Mouse (Mus musculus) cerebellum, adult 18-20 months (tissue): ENCODE measurements at regions not wholly inside any gene's neighbourhood (a gene's known extent, or its start where the extent isn't known, plus 50 kb on each side); places are given as distances from the start of the nearest gene placed in this dataset.

ENCODE experiments used
- DNase-seq, 2 experiments: peaks; one replicate each; pipeline ENCODE4 v3.0.0; 2021

DNA sequence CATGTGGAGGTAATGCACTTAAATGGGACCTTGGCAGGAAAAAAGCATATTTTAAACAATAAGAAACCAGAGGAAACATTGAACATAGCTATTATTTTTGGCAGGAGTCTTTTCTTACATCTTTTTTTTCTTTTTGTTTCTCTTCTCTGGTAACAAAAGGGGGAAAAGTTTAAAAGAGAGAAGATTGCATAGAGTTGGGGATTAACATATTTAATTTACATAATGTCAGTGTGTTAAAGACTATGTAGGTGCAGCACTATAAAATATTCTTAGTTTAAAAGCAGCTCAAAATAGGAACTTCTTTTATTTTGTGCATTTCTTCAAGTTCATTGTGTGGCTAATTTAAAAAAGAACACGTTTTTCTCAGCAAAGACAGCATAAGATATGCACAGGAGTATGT lies 1087.5 kb downstream of the Cdh11 start:
- DNase-seq, result no peak

DNA sequence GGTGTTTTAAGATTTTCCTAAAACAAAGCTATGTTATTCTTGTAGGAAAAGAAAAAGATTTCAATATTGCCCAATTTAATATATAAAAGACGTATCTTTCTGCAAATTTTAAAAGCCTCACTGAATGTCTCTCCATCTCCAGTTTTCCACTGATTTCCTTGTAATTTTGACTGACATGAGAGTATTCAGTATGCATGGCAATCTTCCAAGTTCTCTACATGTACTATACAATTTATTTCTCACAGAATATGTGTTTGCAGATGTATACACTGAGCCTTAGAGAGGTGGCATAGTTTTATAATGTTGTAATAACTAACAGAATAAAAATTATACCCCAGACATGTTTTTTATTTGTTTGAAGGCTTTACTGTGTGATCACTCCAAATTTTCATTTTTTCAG lies 1094.5 kb downstream of the Cdh11 start:
- DNase-seq, result no peak

DNA sequence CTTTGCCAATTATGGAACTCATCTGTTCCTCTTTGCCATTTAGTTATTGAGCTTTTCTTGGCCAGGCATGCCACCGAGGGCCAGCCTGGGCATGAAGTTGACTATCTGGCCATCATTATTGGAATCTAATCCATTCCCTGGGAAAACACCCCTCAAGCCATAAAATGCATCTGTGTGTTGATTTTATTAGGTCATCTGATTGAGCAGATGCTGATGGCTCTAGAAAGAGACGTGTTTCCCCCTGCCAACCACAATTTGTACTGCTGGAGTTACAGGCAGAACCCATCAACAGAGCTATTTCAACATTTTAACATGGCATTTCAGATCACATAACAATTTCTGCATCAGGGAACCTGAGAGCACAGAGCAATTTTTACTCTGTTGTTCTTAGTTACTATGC lies 1116.5 kb downstream of the Cdh11 start:
- no peak for DNase-seq

DNA sequence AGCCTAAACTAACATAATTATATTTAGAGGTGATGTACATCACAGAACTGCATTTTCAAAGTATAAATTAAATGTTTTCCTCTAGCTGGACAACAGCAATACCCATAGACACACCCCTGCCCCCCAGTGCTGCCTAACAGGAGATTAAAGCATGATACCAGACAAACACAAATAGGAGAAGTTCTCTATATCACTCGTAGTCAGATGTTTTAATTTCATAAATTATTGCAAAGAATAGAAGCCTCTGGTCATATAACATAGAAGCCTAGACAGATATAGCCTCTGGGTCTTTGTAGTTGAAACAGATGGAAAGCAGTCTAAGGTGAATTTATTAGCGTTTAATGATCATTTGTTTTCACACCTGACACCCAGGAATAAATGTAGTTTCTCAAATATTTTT lies 1122.6 kb downstream of the Cdh11 start:
- no peak for DNase-seq

DNA sequence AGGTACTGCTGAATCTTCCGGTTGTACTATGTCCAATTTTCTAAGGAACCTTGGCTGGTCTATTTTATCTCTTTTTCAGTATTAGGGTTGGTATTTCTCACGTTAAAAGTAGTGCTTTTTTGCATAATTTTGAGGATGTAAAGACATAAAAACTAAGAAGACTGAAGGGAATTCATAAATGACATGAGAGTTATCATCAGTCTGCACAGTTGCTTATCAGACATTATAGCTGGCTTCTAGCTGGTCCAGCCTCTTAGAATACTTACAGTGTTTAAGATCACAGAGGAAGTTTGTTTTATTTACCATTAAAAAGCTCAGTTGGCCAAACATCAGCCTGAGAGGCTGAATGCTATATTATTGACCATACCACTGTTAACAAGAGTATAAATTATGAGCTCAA lies 1130.2 kb downstream of the Cdh11 start:
- no peak for DNase-seq

DNA sequence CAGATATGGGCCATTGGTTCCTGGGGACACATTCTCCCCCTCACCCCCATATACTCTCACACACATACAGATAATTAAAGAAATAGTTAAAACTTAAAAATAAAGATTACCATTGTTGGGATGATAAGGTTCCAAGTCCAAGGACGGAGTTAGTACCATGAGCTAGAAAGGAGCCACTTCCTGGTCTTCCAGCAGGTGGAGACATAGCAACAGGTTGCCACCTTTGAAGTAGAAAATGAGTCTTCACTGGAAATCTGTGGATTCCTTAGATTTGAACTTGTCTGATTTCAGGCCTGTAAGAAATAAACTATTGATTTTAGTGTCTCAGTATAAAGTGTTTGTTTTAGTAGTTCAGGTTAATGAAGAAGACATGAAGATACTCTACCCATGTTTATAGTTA lies 1156.6 kb downstream of the Cdh11 start:
- DNase-seq, result no peak

DNA sequence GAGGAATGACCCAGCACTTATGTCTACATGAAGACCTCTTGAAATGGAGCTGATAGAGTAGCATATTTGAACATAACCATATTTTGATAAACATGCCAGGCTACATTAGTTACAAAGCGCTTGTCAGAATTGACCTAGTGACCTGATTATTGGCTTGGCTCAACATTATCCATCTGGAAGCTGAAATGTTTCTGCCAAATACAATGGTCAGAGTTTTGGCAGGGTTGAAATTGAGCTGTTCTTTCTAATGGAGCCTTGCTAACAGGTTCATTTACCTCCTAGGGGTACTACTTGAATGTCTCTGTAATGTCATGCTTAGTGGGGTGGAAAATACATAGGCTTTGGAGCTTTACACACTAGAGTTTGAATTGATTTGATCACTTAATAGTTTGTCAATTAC lies 1163.5 kb downstream of the Cdh11 start:
- no peak for DNase-seq

DNA sequence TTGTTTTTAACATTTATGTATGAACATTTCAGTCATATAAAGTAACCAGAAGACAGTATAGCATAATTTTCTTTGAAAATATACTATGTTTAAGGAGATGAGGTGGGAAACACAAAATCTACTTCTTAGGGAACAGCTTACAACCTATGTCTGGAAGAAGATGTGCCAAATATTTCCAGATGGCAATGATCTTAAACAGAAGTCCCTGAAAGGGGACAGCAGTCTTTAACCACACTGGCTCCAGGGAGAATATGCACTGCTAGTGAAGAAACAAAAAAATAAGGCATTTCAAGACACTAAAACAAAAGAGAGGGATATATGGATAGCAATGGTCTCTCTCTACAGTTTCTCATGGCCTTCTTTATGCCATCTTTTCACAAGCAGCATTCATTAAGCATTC lies 1194.3 kb downstream of the Cdh11 start:
- no peak for DNase-seq

DNA sequence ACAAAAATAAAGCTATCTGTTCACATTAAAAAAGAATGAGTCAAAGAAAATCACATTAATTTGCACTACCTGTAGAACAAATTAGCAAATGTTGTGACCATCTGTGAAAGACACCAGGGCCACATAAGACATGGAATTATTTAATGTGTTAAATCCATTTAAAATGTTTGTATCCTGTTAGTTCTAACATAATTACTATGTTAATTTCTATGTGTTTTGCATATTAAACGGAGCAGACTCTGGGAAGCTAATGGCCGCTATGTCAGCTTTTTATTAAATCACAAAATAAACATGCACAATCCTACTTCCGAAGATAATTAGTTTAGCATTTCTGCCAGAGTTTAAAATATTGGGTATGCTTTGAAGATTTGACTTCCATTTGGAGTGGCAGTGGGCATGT lies 1194.8 kb downstream of the Cdh11 start:
- DNase-seq, result no peak

DNA sequence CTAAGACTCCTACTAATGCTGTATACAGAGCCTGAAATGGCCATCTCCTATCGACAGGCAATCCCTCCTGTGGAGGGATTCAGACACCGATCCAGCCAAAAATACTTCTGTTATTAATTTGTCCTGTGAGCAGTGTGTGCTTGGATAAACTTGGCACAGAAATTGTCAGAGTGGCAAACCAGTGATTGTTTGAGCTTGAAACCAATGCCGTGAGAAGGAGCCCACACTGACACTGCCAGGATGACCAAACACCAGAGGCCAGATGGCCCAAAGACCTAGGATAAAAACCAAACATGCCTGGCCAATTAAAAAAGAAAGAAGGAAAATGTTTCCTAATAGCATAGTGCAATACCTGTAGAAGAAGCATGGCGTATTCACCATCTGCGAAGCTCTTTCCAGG lies 1221.0 kb downstream of the Cdh11 start:
- peak in 1 of 2 experiments; percentile 6 for DNase-seq

DNA sequence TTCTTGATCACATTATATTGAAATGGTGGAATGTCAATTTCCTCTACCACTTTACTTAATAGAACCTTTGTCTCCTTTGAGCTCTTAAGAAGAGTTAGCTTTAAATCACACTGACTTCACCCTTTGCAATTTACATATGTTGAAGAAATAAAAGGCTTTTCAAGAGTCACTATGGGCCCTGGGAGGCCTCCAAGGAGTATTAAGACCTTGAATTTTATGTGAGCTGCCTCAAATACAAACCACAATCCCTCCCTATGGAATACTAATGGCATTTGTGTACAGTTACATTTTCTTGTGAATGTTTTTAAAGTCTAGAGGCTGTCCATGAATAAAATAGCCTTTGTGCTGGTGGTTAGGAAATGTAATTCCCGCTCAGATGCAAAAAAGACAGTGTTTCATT lies 1262.7 kb downstream of the Cdh11 start:
- no peak for DNase-seq

DNA sequence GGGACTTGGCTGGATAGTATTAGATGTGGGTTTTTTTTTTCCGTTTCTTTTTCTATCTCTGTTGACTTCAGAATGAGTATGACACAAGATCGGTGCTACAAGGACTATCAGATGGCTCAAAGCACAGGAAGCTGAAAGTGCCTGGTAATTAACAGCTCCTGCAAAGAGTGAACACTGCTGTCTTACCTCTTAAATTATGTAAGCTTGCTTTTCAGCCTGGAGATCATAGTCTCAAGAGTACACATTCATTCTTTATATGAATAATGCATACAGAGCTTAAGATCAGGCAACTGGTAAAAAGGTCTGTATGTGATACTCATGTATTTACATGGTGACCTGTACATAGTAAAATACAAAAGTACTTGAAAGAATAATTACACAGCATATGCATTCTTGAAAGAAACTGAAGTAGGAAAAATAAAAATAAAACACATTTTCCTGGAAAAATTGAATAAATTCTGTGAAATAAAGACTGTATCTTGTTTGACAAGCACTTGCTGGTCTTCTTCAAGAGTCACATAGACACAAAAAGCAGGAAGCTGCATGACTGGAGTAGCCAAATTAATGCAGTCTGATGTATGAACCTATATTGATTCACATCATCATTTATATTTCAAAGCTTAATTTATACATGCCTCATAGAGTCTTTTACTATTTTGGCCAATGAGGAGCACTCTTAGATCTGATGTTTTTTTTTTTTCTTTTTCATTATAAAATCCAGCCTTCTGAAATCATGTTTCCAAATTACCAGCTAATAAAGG lies 1306.7 kb downstream of the Cdh11 start:
- no peak for DNase-seq

DNA sequence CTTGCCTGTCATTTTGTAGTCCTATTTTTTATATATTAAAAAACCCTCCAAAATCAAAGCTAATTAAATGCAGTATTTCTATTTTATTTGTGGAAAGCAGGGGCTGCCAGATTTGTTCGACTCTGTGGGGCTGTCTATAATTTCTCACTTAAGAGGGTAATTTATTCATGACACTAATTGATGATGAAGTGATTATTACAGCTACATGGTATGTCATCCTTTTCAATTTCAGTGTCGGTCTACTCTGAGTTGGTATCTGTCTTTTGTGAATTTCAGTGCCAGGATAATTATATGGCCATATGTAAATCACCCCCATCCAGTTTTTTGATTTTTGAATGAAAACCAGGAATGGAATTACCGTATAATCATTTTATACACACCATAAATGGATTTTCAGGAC lies 1319.1 kb downstream of the Cdh11 start:
- DNase-seq, result no peak

DNA sequence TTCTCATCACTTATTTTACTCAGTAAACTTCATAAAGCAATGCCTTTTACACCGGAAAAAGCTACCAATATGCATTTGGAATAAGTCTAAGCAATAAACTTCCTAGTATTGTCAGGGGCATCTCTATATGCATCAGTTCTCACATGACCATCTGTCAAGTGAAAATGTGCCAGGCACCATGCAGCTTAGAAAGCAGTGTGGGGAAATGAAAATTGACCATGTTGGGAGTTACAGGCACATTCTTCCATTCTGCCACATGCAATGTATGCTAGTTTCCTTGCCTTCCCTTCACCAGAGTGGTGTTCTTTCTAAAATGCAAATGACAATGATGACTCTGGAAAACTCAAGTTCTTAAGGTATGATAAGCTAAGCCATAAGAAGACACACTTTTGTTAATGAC lies 1322.9 kb downstream of the Cdh11 start:
- peak; percentile 68 to 72 for DNase-seq

DNA sequence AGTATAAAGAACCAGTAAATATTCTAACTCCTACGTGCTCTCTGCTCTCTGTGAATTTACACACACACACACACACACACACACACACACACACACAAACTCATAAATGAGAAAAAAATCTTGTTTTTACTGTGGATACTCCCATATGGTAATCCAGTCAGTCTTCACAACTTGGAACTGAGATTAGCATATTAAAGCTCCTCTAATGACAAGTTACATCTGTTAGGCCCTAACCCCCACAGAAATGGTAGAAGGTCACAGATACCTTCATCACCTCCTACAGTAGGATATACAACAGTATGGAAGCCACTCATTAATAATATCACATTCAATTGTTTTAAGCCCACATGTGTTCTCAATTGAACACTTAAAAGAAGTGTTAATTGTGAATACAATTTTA lies 1340.7 kb downstream of the Cdh11 start:
- DNase-seq, result no peak

DNA sequence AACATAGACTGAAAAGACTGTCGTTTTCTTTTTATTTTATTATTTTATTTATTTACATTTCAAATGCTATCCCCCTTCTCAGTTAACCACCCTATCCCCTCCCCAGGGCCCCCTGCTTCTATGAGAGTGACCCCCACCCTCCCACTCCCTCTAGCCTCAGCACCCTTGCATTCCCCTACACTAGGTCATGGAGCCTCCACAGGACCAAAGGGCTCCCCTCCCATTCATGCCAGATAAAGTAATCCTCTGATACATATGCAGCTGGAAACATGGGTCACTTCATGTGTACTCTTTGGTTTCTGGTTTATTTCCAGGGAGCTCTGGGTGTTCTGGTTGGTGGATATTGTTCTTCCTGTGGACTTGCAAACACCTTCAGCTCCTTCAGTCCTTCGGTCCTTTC lies 1342.9 kb downstream of the Cdh11 start:
- DNase-seq, result no peak

DNA sequence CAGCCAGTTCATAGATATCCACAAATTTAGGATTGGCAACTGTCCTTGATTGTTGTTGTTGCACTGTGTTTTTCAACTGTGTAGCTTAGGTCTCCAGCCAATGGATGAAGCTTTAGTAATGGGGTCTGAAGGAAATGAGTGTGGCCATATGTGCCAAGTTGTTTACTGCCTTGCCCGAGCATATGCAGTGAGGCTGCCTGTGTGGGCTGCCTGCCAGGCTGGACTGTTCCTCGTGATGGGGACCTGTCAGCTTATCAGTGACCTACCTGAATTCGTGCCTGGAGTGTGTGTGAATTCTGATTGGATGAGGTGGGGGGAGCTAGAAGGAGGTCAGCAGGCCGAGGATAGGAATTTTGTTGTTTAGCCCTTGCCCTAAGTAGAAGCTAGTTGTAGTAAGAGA lies 1349.8 kb downstream of the Cdh11 start:
- DNase-seq, result peak; percentile 5 to 7
